Mouse (Mus musculus) heart, embryonic 16.5 days (tissue): Measurements from ENCODE around the gene Nt5m. TPM values are rescaled to one million over a fixed set of nuclear protein-coding genes. Genes with fewer than 3 reads are reported as not detected.
"Not testable (repeated sequence)": the region's sequence is repeated elsewhere in the genome, so short reads cannot be mapped to it uniquely, and the experiment has no call there.

Experiments used
- ATAC-seq: fragments of 200-750 bp; cut with Nextera tagmentation; replicated peaks from 2 replicates; pipeline ENCODE4 v1.8.0; 2017; ENCODE audit warnings: moderate number of reproducible peaks; ENCODE audit not compliant: insufficient read depth, low FRiP score; ENCODE audit errors: extremely low read depth
- H3K27ac ChIP-seq: fragments of 300-500 bp; sonication (generic); 2 replicates; pipeline ENCODE4 v1.5.1; 2014; ENCODE audit warnings: mild to moderate bottlenecking, low read length, control low read depth, moderate library complexity
- H3K27me3 ChIP-seq: fragments of 300-500 bp; sonication (generic); 2 replicates; pipeline ENCODE4 v1.6.1; 2014; ENCODE audit warnings: low read length, mixed read lengths; ENCODE audit not compliant: control insufficient read depth, insufficient read depth
- H3K36me3 ChIP-seq: fragments of 300-500 bp; sonication (generic); 2 replicates; pipeline ENCODE4 v1.6.1; 2014; ENCODE audit not compliant: control insufficient read depth, insufficient read depth
- H3K4me1 ChIP-seq: fragments of 300-500 bp; sonication (generic); 2 replicates; pipeline ENCODE4 v1.6.1; 2014; ENCODE audit warnings: low read length, mixed read lengths; ENCODE audit not compliant: control insufficient read depth, insufficient read depth
- H3K4me2 ChIP-seq: fragments of 300-500 bp; sonication (generic); 2 replicates; pipeline ENCODE4 v1.6.1; 2014; ENCODE audit warnings: low read depth, mild to moderate bottlenecking, control low read depth, low read length
- H3K4me3 ChIP-seq: fragments of 300-500 bp; sonication (generic); 2 replicates; pipeline ENCODE4 v1.5.1; 2014; ENCODE audit warnings: mild to moderate bottlenecking, control low read depth, low read length
- H3K9ac ChIP-seq: fragments of 300-500 bp; sonication (generic); 2 replicates; pipeline ENCODE4 v1.6.1; 2014; ENCODE audit warnings: low read length, control low read depth
- H3K9me3 ChIP-seq: fragments of 300-500 bp; sonication (generic); replicated peaks from 2 replicates; pipeline ENCODE4 v1.6.1; 2016; ENCODE audit warnings: low read length; ENCODE audit not compliant: control insufficient read depth
- WGBS: fragments of 180-500 bp; shearing (Covaris S2); extraction: QIAGEN DNeasy Blood & Tissue Kit; methylation state at CpG from one replicate; pipeline ENCODE4 v1.1.7; 2014; 5-methylcytosine and 5-hydroxymethylcytosine counted together
- polyA plus RNA-seq: library from polyadenylated mRNA; unstranded; fragments of >200 nt; fragmentation: Nextera tagmentation; extraction: Ambion mirVana; gene quantifications from 2 replicates; pipeline ENCODE4 v1.2.1, GENCODE M21; 2015

Nt5m gene
- polyA plus RNA-seq, 1 experiment from 2014 or later, result 42.4 TPM

- 96% methylated on average over 3 of the region's 3 CpGs for WGBS
- no peak overlapping the region for H3K4me2 ChIP-seq
- H3K9ac ChIP-seq, result no peak overlapping the region
- H3K9me3 ChIP-seq, result no peaks in the 10 kb centered on the region
- H3K36me3 ChIP-seq, result peaks cover 52% of the 10 kb centered on the region
- no peak for ATAC-seq
- H3K27me3 ChIP-seq, result no peaks in the 10 kb centered on the region
- no peak overlapping the region for H3K27ac ChIP-seq
- no peaks in the 10 kb centered on the region for H3K4me1 ChIP-seq
- H3K4me3 ChIP-seq, result no peak overlapping the region
These were observed 21.3 kb upstream of the Nt5m start for GRCm38 (mm10) chr11:59817916-59818315.

- H3K4me2 ChIP-seq, result no peak overlapping the region
- H3K9ac ChIP-seq, result no peak overlapping the region
- no peaks in the 10 kb centered on the region for H3K27me3 ChIP-seq
- H3K36me3 ChIP-seq, result peaks cover 81% of the 10 kb centered on the region
- no peak overlapping the region for H3K27ac ChIP-seq
- ATAC-seq, result no peak
- WGBS, result 87% methylated on average over 3 of the region's 3 CpGs
- no peak overlapping the region for H3K4me3 ChIP-seq
- no peaks in the 10 kb centered on the region for H3K9me3 ChIP-seq
- H3K4me1 ChIP-seq, result no peaks in the 10 kb centered on the region
These were observed 17.6 kb upstream of the Nt5m start for GRCm38 (mm10) chr11:59821625-59822024.

- ATAC-seq, H3K9ac ChIP-seq, H3K27ac ChIP-seq, H3K27me3 ChIP-seq, H3K9me3 ChIP-seq, H3K4me3 ChIP-seq: not testable (repeated sequence)
- peak overlapping the region; percentile 68; the same call in 1 of the 2 replicates for H3K4me2 ChIP-seq
- peaks cover 17% of the 10 kb centered on the region for H3K4me1 ChIP-seq
- WGBS, result no CpG with 5 or more reads among the region's 1 CpGs
- peaks cover 12% of the 10 kb centered on the region for H3K36me3 ChIP-seq
These were observed 1.5 kb upstream of the Nt5m start for GRCm38 (mm10) chr11:59837789-59838188.

- Histone ChIP-seq H3K27ac (no peak overlapping the region), H3K9ac (peak overlapping the region; percentile 92), H3K27me3 (no peaks in the 10 kb centered on the region), H3K4me1 (peaks cover 17% of the 10 kb centered on the region), H3K4me3 (peak overlapping the region; percentile 78), H3K36me3 (peaks cover 11% of the 10 kb centered on the region; the same call in 1 of the 2 replicates), H3K9me3 (no peaks in the 10 kb centered on the region), H3K4me2 (peak overlapping the region; percentile 68)
- 55% methylated on average over 4 of the region's 4 CpGs for WGBS
- ATAC-seq, result no peak
These were observed 821 bp upstream of the Nt5m start for GRCm38 (mm10) chr11:59838426-59838825.

- peak within 1 kb of the TSS; percentile 70 for H3K4me2 ChIP-seq
- H3K9ac ChIP-seq, result peak within 1 kb of the TSS; percentile 92
- H3K36me3 ChIP-seq, result peaks cover 9% of the 10 kb centered on the region; the same call in 1 of the 2 replicates
- H3K4me3 ChIP-seq, result peak within 1 kb of the TSS; percentile 78
- peaks cover 17% of the 10 kb centered on the region for H3K4me1 ChIP-seq
- no peaks in the 10 kb centered on the region for H3K9me3 ChIP-seq
- H3K27me3 ChIP-seq, result no peaks in the 10 kb centered on the region
- peak; percentile 97 for ATAC-seq
- under 1% methylated on average over 43 of the region's 43 CpGs for WGBS
- H3K27ac ChIP-seq, result peak within 1 kb of the TSS; percentile 96
These were observed 346 bp downstream of the Nt5m start, which contains the start of gene Cops3 for GRCm38 (mm10) chr11:59839459-59840126. Gene Cops3, minus strand, starts transcription at chr11:59839838.

GRCm38 (mm10) chr11:59846311-59846710 lies 7.1 kb downstream of the Nt5m start:
- ATAC-seq, result no peak
- Histone ChIP-seq H3K4me1 (peaks cover 12% of the 10 kb centered on the region), H3K4me3 (no peak overlapping the region), H3K27ac (no peak overlapping the region), H3K9me3 (no peaks in the 10 kb centered on the region), H3K27me3 (no peaks in the 10 kb centered on the region), H3K36me3 (no peaks in the 10 kb centered on the region), H3K4me2 (no peak overlapping the region), H3K9ac (no peak overlapping the region)
- WGBS, result 94% methylated on average over 11 of the region's 11 CpGs

GRCm38 (mm10) chr11:59847131-59847530 lies 7.9 kb downstream of the Nt5m start:
- H3K4me1 ChIP-seq, result peaks cover 12% of the 10 kb centered on the region
- H3K27ac ChIP-seq, result no peak overlapping the region
- no peak overlapping the region for H3K4me2 ChIP-seq
- no peaks in the 10 kb centered on the region for H3K36me3 ChIP-seq
- H3K4me3 ChIP-seq, result no peak overlapping the region
- no peak for ATAC-seq
- no peaks in the 10 kb centered on the region for H3K27me3 ChIP-seq
- H3K9me3 ChIP-seq, result no peaks in the 10 kb centered on the region
- 8% methylated on average over 2 of the region's 2 CpGs for WGBS
- no peak overlapping the region for H3K9ac ChIP-seq

GRCm38 (mm10) chr11:59847891-59848884 lies 8.9 kb downstream of the Nt5m start:
- Histone ChIP-seq H3K36me3 (no peaks in the 10 kb centered on the region), H3K9ac (peak overlapping the region; percentile 85), H3K27ac (peak overlapping the region; percentile 90), H3K9me3 (no peaks in the 10 kb centered on the region), H3K27me3 (no peaks in the 10 kb centered on the region), H3K4me3 (peak overlapping the region; percentile 70), H3K4me1 (peaks cover 12% of the 10 kb centered on the region), H3K4me2 (peak overlapping the region; percentile 79)
- peak; percentile 87 for ATAC-seq
- under 1% methylated on average over 69 of the region's 69 CpGs for WGBS

- no peak overlapping the region for H3K9ac ChIP-seq
- no peaks in the 10 kb centered on the region for H3K9me3 ChIP-seq
- ATAC-seq, result no peak
- H3K27me3 ChIP-seq, result no peaks in the 10 kb centered on the region
- no peak overlapping the region for H3K27ac ChIP-seq
- H3K4me2 ChIP-seq, result no peak overlapping the region
- H3K4me1 ChIP-seq, result peaks cover 12% of the 10 kb centered on the region
- 61% methylated on average over 3 of the region's 3 CpGs for WGBS
- H3K4me3 ChIP-seq, result no peak overlapping the region
- peaks cover 7% of the 10 kb centered on the region for H3K36me3 ChIP-seq
These were observed 13.6 kb downstream of the Nt5m start for GRCm38 (mm10) chr11:59852865-59853264.
